Mouse (Mus musculus) bone marrow macrophage, adult 2 months (primary cell): ENCODE data around the gene Tubb4a.

Experiments
- CTCF ChIP-seq: IDR thresholded peaks from 2 replicates; pipeline ENCODE4 v1.5.1; 2012; ENCODE audit warnings: low read depth, mild to moderate bottlenecking, low read length, moderate library complexity
- POLR2A ChIP-seq: IDR thresholded peaks from 2 replicates; pipeline ENCODE4 v1.6.1; 2012; ENCODE audit warnings: mild to moderate bottlenecking, low read depth, low read length, borderline replicate concordance

- TF ChIP-seq POLR2A, result no peak
- TF ChIP-seq CTCF, result no peak
These were observed 18.4 kb upstream of the Tubb4a start for GRCm38 (mm10) chr17:57106035-57106368.
